Mouse (Mus musculus) megakaryocyte, adult 5-6 weeks (primary cell): ENCODE measurements at regions not wholly inside any gene's neighbourhood (a gene's known extent, or its start where the extent isn't known, plus 50 kb on each side); places are given as distances from the start of the nearest gene placed in this dataset.

ENCODE experiments used
- ATAC-seq: 2 replicates; pipeline ENCODE4 v1.8.0; 2016; ENCODE audit warnings: mild to moderate bottlenecking, inconsistent platforms; ENCODE audit not compliant: poor library complexity, severe bottlenecking

DNA sequence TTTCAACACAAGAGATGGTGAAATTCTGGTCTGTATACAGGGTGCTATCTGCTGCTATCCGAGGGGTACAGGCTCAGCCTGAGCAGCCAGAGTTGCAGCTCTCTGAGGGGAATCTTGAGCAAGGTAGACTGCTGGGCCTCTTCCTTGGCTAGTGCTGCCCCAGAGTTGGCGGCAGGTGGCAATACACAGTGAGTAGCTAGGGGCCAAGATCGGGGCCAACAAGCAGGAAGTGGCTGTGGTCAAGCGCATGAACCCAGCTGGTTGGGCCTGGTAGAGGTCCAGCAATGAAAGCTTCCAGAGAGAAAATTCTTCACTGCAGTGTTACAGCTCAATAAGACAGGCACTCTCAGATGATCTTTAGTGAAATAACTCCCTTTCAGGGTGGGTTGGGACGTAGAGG lies 787.6 kb downstream of the Gm10283 start:
- ATAC-seq = peak; percentile 80

DNA sequence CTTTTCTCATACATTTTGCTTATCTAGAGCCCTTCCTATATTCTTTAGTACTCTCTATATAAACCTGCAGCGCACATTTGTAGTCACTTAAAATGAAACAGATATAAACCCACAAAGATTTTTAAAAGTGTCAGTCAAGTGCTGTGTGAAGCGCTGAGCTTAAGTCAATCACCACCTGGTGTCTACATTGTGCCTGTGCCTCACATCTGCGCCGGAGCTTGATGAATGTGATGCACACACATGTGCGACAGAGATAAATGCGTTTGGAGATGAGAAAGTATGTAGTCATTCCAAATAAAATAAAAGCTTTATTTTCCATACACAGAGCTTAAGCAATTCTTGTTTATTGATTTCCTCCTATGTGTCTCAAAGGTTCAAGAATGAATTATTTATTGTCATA lies 791.5 kb upstream of the Galntl6 start:
- ATAC-seq = no peak
